Mouse (Mus musculus) MEL (cell line): ENCODE results near the gene Etv5. TPM values are rescaled to one million over a fixed set of nuclear protein-coding genes. Genes with fewer than 3 reads are reported as not detected.
"Not testable (repeated sequence)": the region's sequence is repeated elsewhere in the genome, so short reads cannot be mapped to it uniquely, and the experiment has no call there.

Source experiments
- DNase-seq: peaks from one replicate; pipeline ENCODE4 v3.0.0; 2011; ENCODE audit warnings: low read depth, low spot score
- H3K27ac ChIP-seq: 2 replicates; pipeline ENCODE4 v1.5.1; 2012; ENCODE audit warnings: low read depth, mild to moderate bottlenecking, control low read depth, low read length, moderate library complexity; ENCODE audit not compliant: control insufficient read depth
- H3K27me3 ChIP-seq, 2 experiments: fragments of 150-350 bp in 1 of 2; sonication (generic) in 1 of 2; 2 replicates each; pipeline ENCODE4 v1.6.1; 2012; ENCODE audit warnings: low read length in 2 of 2, mild to moderate bottlenecking in 2 of 2, improper control_type of control experiment in 1 of 2, moderate library complexity in 1 of 2; ENCODE audit not compliant: insufficient read depth in 2 of 2, control insufficient read depth in 1 of 2
- H3K36me3 ChIP-seq, 2 experiments: 2 replicates each; pipeline ENCODE4 v1.6.1; 2012 to 2014; ENCODE audit warnings: low read length in 2 of 2, improper control_type of control experiment in 1 of 2, inconsistent platforms in 1 of 2, mild to moderate bottlenecking in 1 of 2; ENCODE audit not compliant: insufficient read depth in 2 of 2, control insufficient read depth in 1 of 2
- H3K4me1 ChIP-seq, 2 experiments: fragments of 150-350 bp in 1 of 2; sonication (generic) in 1 of 2; 2 replicates each; pipeline ENCODE4 v1.6.1; 2012; ENCODE audit warnings: low read length in 2 of 2, improper control_type of control experiment in 1 of 2, mild to moderate bottlenecking in 1 of 2; ENCODE audit not compliant: insufficient read depth in 2 of 2, control insufficient read depth in 1 of 2
- H3K4me3 ChIP-seq, 2 experiments: fragments of 150-350 bp in 1 of 2; sonication (generic) in 1 of 2; 2 replicates each; pipeline ENCODE4 v1.5.1; 2012; ENCODE audit warnings: low read depth in 2 of 2, low read length in 2 of 2, mild to moderate bottlenecking in 2 of 2, moderate library complexity in 2 of 2, control low read depth in 1 of 2, improper control_type of control experiment in 1 of 2; ENCODE audit not compliant: control insufficient read depth in 1 of 2, insufficient read depth in 1 of 2
- H3K79me2 ChIP-seq: 2 replicates; pipeline ENCODE4 v1.6.1; 2012; ENCODE audit warnings: mild to moderate bottlenecking, low read length, moderate library complexity; ENCODE audit not compliant: control insufficient read depth, poor library complexity, insufficient read depth
- H3K9ac ChIP-seq: 2 replicates; pipeline ENCODE4 v1.6.1; 2012; ENCODE audit warnings: low read depth, mild to moderate bottlenecking, control low read depth, low read length, moderate library complexity; ENCODE audit not compliant: control insufficient read depth, poor library complexity, severe bottlenecking
- H3K9me3 ChIP-seq: fragments of 150-350 bp; sonication (generic); replicated peaks from 2 replicates; pipeline ENCODE4 v1.6.1; 2012; ENCODE audit warnings: mild to moderate bottlenecking, low read length, improper control_type of control experiment, moderate library complexity; ENCODE audit not compliant: insufficient read depth
- CTCF ChIP-seq, 3 experiments: IDR thresholded peaks in 2 of 3; conservative IDR thresholded peaks in 1 of 3; 2 replicates each; pipeline ENCODE4 v1.5.1; 2011 to 2012; ENCODE audit warnings: low read length in 3 of 3, low read depth in 2 of 3, mild to moderate bottlenecking in 2 of 3, improper control_type of control experiment in 1 of 3, inconsistent platforms in 1 of 3, mixed read lengths in 1 of 3, moderate library complexity in 1 of 3; ENCODE audit not compliant: control insufficient read depth in 1 of 3, insufficient read depth in 1 of 3, poor library complexity in 1 of 3, severe bottlenecking in 1 of 3
- ETS1 ChIP-seq: IDR thresholded peaks from 2 replicates; pipeline ENCODE4 v1.6.1; 2012; ENCODE audit warnings: low read depth, mild to moderate bottlenecking, inconsistent platforms, low read length, improper control_type of control experiment, moderate library complexity
- MAFK ChIP-seq: IDR thresholded peaks from 2 replicates; pipeline ENCODE4 v1.6.1; 2011; ENCODE audit warnings: low read depth, mild to moderate bottlenecking, low read length, improper control_type of control experiment, borderline replicate concordance
- MEF2A ChIP-seq: IDR thresholded peaks from 2 replicates; pipeline ENCODE4 v1.6.1; 2014; ENCODE audit warnings: low read depth, mild to moderate bottlenecking, inconsistent platforms, low read length, improper control_type of control experiment; ENCODE audit not compliant: poor library complexity, insufficient replicate concordance, severe bottlenecking; ENCODE audit errors: extremely low read depth
- POLR2AphosphoS2 ChIP-seq: IDR thresholded peaks from 2 replicates; pipeline ENCODE4 v1.6.1; 2011; ENCODE audit warnings: low read length, improper control_type of control experiment
- RAD21 ChIP-seq: IDR thresholded peaks from 2 replicates; pipeline ENCODE4 v1.6.1; 2011; ENCODE audit warnings: mild to moderate bottlenecking, low read depth, low read length, improper control_type of control experiment
- SMC3 ChIP-seq: IDR thresholded peaks from 2 replicates; pipeline ENCODE4 v1.6.1; 2011; ENCODE audit warnings: low read depth, low read length, improper control_type of control experiment
- TAL1 ChIP-seq: IDR thresholded peaks from 2 replicates; pipeline ENCODE4 v1.6.1; 2012; ENCODE audit warnings: mild to moderate bottlenecking, inconsistent platforms, low read length, moderate library complexity, mixed read lengths
- USF2 ChIP-seq, 2 experiments: IDR thresholded peaks; 2 replicates each; pipeline ENCODE4 v1.6.1; 2011 to 2012; ENCODE audit warnings: improper control_type of control experiment in 2 of 2, low read length in 2 of 2, borderline replicate concordance in 1 of 2, inconsistent platforms in 1 of 2, low read depth in 1 of 2, mild to moderate bottlenecking in 1 of 2; ENCODE audit not compliant: insufficient read depth in 1 of 2
- polyA plus RNA-seq, 2 experiments: library from polyadenylated mRNA; stranded (reverse) in 1 of 2; unstranded in 1 of 2; fragments of >175 nt in 1 of 2; fragments of >200 nt in 1 of 2; gene quantifications; 2 replicates each; pipeline versions ENCODE4 v1.2.1 to v1.2.4; 2012; ENCODE audit warnings: low replicate concordance in 2 of 2, low read depth in 1 of 2; ENCODE audit not compliant: insufficient read length in 2 of 2, insufficient read depth in 1 of 2, missing spikeins in 1 of 2
- total RNA-seq: library from RNA; depleted of rRNA; stranded (reverse); fragments of 300-350 nt; gene quantifications from 2 replicates; pipeline ENCODE4 v1.2.3, GENCODE M21; 2012

Gene Etv5
- total and polyA plus RNA-seq, 3 experiments: 8.2 to 18.3 TPM; not detected in 1

DNA sequence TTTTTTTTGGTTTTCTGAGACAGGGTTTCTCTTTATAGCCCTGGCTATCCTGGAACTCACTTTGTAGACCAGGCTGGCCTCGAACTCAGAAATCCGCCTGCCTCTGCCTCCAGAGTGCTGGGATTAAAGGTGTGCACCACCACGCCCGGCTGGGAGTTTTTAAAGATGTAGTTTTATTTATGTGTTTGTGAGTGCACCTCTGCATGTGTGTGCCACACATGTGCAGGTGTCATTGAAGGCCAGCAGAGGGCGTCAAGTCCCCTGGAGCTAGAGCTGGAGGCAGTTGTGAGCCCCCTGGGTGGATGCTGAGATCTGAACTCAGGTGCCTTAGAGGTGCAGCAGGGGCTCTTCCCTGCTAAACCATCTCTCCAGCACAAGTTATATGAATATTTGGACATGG, 85.3 kb downstream of the Etv5 start:
- H3K79me2 ChIP-seq, H3K27ac ChIP-seq, H3K27me3 ChIP-seq, H3K36me3 ChIP-seq: not testable (repeated sequence)
- TF ChIP-seq SMC3 (peak; percentile 40), CTCF (IDR thresholded peaks at IDR 0.05 in 2 of 3, conservative IDR thresholded peaks at IDR 0.05 in 1 of 3; ENCODE audit: control insufficient read depth in 1 of 3, insufficient read depth in 1 of 3, low read depth in 2 of 3, low read length in 3 of 3, poor library complexity in 1 of 3, severe bottlenecking in 1 of 3) (peak; percentile 9 to 43 (median 30); a peak in 5 of 6 replicates), RAD21 (peak; percentile 12)
- TF ChIP-seq, all 39 proteins: peak for 3; not testable (repeated sequence) for 36
- not testable (repeated sequence) for H3K9ac ChIP-seq, H3K4me3 ChIP-seq, H3K4me1 ChIP-seq, H3K9me3 ChIP-seq
- peak; percentile 8 for DNase-seq

DNA sequence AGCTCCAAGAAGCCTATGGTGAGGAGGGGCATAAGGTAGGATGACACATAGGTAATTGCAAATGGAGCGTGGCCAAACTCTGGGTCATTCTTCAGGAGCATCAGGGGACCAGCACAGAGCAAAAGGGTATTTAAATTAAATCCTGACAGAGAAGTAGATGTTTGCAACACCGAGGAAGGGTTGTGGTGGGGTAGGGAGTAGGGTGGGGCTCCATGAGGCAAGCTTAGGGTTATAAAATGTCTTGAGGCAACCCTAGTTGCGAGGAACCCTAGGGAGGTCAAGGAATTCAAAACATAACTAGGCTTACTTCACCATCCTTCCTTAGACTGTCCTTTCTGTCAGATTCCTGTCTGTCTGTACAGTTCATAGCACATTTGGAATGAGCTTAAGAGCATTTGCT, 85.9 kb downstream of the Etv5 start:
- DNase-seq: no peak
- TF ChIP-seq POLR2AphosphoS2 (no peak), MEF2A (no peak), ETS1 (no peak), TAL1 (no peak)
- Histone ChIP-seq H3K9me3 (no peaks in the 10 kb centered on the region), H3K27ac (no peak overlapping the region), H3K4me3 (no peak overlapping the region), H3K79me2 (no peaks in the 10 kb centered on the region), H3K9ac (no peak overlapping the region), H3K27me3 (no peaks in the 10 kb centered on the region), H3K36me3 (no peaks in the 10 kb centered on the region), H3K4me1 (no peaks in the 10 kb centered on the region)

- Histone ChIP-seq H3K27me3 (no peaks in the 10 kb centered on the region), H3K9me3 (no peaks in the 10 kb centered on the region), H3K4me3 (no peak overlapping the region), H3K79me2 (no peaks in the 10 kb centered on the region), H3K9ac (no peak overlapping the region), H3K4me1 (no peaks in the 10 kb centered on the region), H3K36me3 (no peaks in the 10 kb centered on the region), H3K27ac (no peak overlapping the region)
- no peak for DNase-seq
- peak; percentile 50; the same call in 1 of the 2 replicates for TF ChIP-seq MAFK
- TF ChIP-seq USF2 (IDR thresholded peaks at IDR 0.05; ENCODE audit: borderline replicate concordance in 1 of 2, insufficient read depth in 1 of 2, low read depth in 1 of 2, low read length in 2 of 2): no peak
These were observed 88.3 kb downstream of the Etv5 start for GRCm38 (mm10) chr16:22351194-22351593.
